Mouse (Mus musculus): ENCODE data around the gene Pih1d2. TPM values are rescaled to one million over a fixed set of nuclear protein-coding genes. Genes with fewer than 3 reads are reported as not detected.

Pih1d2 gene
- total RNA-seq, 1 experiment from 2014 or later, result not detected

Other genes with a start within 250 kb of the Pih1d2 start
- not detected in 3 replicates for gene Plet1, start 122.8 kb upstream of the Pih1d2 start, total RNA-seq (2017)
- gene Pts, start 88.6 kb upstream of the Pih1d2 start, total RNA-seq (2017), result 81.1 to 126 TPM (median 108 TPM) in 3 replicates
- gene Il18, start 62.5 kb upstream of the Pih1d2 start, total RNA-seq (2017), result 8.6 to 26.9 TPM (median 10.2 TPM) in 3 replicates
- 1.1 to 1.9 TPM (median 1.5 TPM) in 3 replicates for gene Bco2, start 62.1 kb upstream of the Pih1d2 start, total RNA-seq (2017)
- gene Tex12, start 56.0 kb upstream of the Pih1d2 start, total RNA-seq (2017), result not detected in 3 replicates
- gene Sdhd, start 13.5 kb upstream of the Pih1d2 start, total RNA-seq (2017), result 89.9 to 129 TPM (median 106 TPM) in 3 replicates
- 95.8 to 107 TPM (median 98.7 TPM) in 3 replicates for gene Timm8b, start 13.4 kb upstream of the Pih1d2 start, total RNA-seq (2017)
- gene Nkapd1, start 143 bp downstream of the Pih1d2 start, total RNA-seq (2017), result 22.0 to 44.9 TPM (median 38.8 TPM) in 3 replicates
- 19.0 to 26.5 TPM (median 26.5 TPM) in 3 replicates for gene Dlat, start 42.5 kb downstream of the Pih1d2 start, total RNA-seq (2017)
- gene Dixdc1, start 122.2 kb downstream of the Pih1d2 start, total RNA-seq (2017), result 0.39 to 0.57 TPM in 2 of 3 replicates, not detected in the other
- not detected in 3 replicates for gene 2310030G06Rik, start 129.2 kb downstream of the Pih1d2 start, total RNA-seq (2017)
- gene Cryab, start 134.0 kb downstream of the Pih1d2 start, total RNA-seq (2017), result not detected in 3 replicates
- not detected in 3 replicates for gene Hspb2, start 135.0 kb downstream of the Pih1d2 start, total RNA-seq (2017)
- 6.5 to 16.5 TPM (median 8.1 TPM) in 3 replicates for gene Fdxacb1, start 150.9 kb downstream of the Pih1d2 start, total RNA-seq (2017)
- gene Alg9, start 157.7 kb downstream of the Pih1d2 start, total RNA-seq (2017), result 10.3 to 16.5 TPM (median 11.1 TPM) in 3 replicates
- gene 1110032A03Rik, start 158.2 kb downstream of the Pih1d2 start, total RNA-seq (2017), result 13.2 to 26.7 TPM (median 16.7 TPM) in 3 replicates
- gene Ppp2r1b, start 228.0 kb downstream of the Pih1d2 start, total RNA-seq (2017), result 19.3 to 41.0 TPM (median 25.7 TPM) in 3 replicates